Mouse (Mus musculus) spleen, adult 2 months (tissue): Measurements from ENCODE around the gene Vmn1r159. TPM values are rescaled to one million over a fixed set of nuclear protein-coding genes. Genes with fewer than 3 reads are reported as not detected.
"Not testable (repeated sequence)": the region's sequence is repeated elsewhere in the genome, so short reads cannot be mapped to it uniquely, and the experiment has no call there.

Experiments used
- DNase-seq, 2 experiments: peaks; one replicate each; pipeline versions ENCODE4 v3.0.0 to v3.0.0-alpha.2; 2012 to 2021; ENCODE audit warnings: low spot score in 2 of 2, low read depth in 1 of 2
- H3K27ac ChIP-seq: fragments of 200-500 bp; 2 replicates; pipeline ENCODE4 v1.5.1; 2012; ENCODE audit warnings: low read length, inconsistent platforms; ENCODE audit not compliant: insufficient read depth
- H3K27me3 ChIP-seq: fragments of 200-500 bp; 2 replicates; pipeline ENCODE4 v1.6.1; 2012; ENCODE audit warnings: mild to moderate bottlenecking, moderate library complexity, low read length, inconsistent platforms; ENCODE audit not compliant: control insufficient read depth, insufficient read depth
- H3K36me3 ChIP-seq: fragments of 200-500 bp; 2 replicates; pipeline ENCODE4 v1.6.1; 2012; ENCODE audit warnings: mild to moderate bottlenecking, low read length, inconsistent platforms; ENCODE audit not compliant: control insufficient read depth, insufficient read depth
- H3K4me1 ChIP-seq: fragments of 200-500 bp; 2 replicates; pipeline ENCODE4 v1.6.1; 2011; ENCODE audit warnings: inconsistent platforms; ENCODE audit not compliant: control insufficient read depth, insufficient read depth, insufficient read length
- H3K4me3 ChIP-seq: fragments of 200-500 bp; 2 replicates; pipeline ENCODE4 v1.5.1; 2011; ENCODE audit warnings: mild to moderate bottlenecking, inconsistent platforms; ENCODE audit not compliant: insufficient read depth, insufficient read length; ENCODE audit errors: extremely low read depth
- WGBS: fragments of 180-500 bp; shearing (Covaris S2); methylation state at CpG from one replicate; pipeline ENCODE4 v1.1.7; 2018; 5-methylcytosine and 5-hydroxymethylcytosine counted together
- polyA plus RNA-seq: library from polyadenylated mRNA; depleted of rRNA; stranded (reverse); fragments of >200 nt; gene quantifications from 2 replicates; pipeline ENCODE4 v1.2.3, GENCODE M21; 2012; rRNA removed

The Vmn1r159 gene
- polyA plus RNA-seq: not detected in 2 replicates

GRCm38 (mm10) chr7:22843505-22843904 is at the start of gene Vmn1r159:
TSS of gene Vmn1r159 (minus strand) at chr7:22843605.
- 71% methylated on average over 3 of the region's 3 CpGs for WGBS
- not testable (repeated sequence) for H3K4me3 ChIP-seq, H3K4me1 ChIP-seq, DNase-seq, H3K36me3 ChIP-seq, H3K27me3 ChIP-seq, H3K27ac ChIP-seq

- H3K4me1 ChIP-seq, H3K4me3 ChIP-seq, DNase-seq, H3K27ac ChIP-seq, H3K27me3 ChIP-seq, H3K36me3 ChIP-seq: not testable (repeated sequence)
- WGBS: 29% methylated on average over 1 of the region's 3 CpGs
Measured at GRCm38 (mm10) chr7:22870924-22871323, 27.5 kb upstream of the Vmn1r159 start, which contains the start of gene Vmn1r160. TSS of gene Vmn1r160 (plus strand) at chr7:22871224.

Other genes with a start within 250 kb of the Vmn1r159 start
- gene Vmn1r155, start 185.6 kb downstream of the Vmn1r159 start, polyA plus RNA-seq: not detected in 2 replicates
- gene Gm8693, start 151.3 kb downstream of the Vmn1r159 start, polyA plus RNA-seq: not detected in 2 replicates
- gene Gm4567, start 123.9 kb downstream of the Vmn1r159 start, polyA plus RNA-seq: not detected in 2 replicates
- not detected in 2 replicates for gene Vmn1r157, start 81.9 kb downstream of the Vmn1r159 start, polyA plus RNA-seq
- not detected in 2 replicates for gene Vmn1r158, start 52.8 kb downstream of the Vmn1r159 start, polyA plus RNA-seq
- gene Vmn1r160, start 27.6 kb upstream of the Vmn1r159 start, polyA plus RNA-seq: not detected in 2 replicates
- not detected in 2 replicates for gene Gm4214, start 141.1 kb upstream of the Vmn1r159 start, polyA plus RNA-seq
- not detected in 2 replicates for gene Gm4216, start 176.3 kb upstream of the Vmn1r159 start, polyA plus RNA-seq
- not detected in 2 replicates for gene Vmn1r163, start 211.9 kb upstream of the Vmn1r159 start, polyA plus RNA-seq
- gene Gm8720, start 223.9 kb upstream of the Vmn1r159 start, polyA plus RNA-seq: not detected in 2 replicates